In the genomic region with DNA sequence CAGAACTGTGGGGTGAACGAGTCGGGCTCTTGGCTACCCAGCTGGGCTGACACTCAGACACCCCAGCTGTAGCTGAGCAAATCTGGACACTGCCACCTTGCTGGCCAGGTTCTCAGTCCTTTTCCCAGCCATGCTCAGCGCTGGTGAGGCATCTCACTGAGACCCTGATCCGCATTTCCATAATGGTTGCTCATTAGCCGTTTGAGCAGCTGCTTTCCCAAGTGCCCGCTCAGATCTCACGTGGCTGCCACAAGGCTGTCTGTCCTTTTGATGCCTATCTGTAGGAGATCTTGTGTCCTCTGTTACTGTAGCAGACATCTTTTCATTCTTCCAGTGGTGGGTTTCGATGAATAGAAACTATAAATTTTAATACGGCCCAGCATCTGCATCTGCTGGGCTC, we compare ENCODE assay signal across 27 mouse cellular contexts.
A peak's percentile ranks its signal among the peaks of the same experiment; 100 is the strongest.
DNase-seq lines count a peak whose midpoint lies in the region; ATAC-seq and TF ChIP-seq lines count a peak whose summit lies in the region.
"Had no signal": no experiment of that assay in that cellular context is flagged by ENCODE, and none has a peak within 500 bp of the region (broad histone marks: within the 10 kb centered on the region; RNA-seq: fewer than 3 reads in every experiment).

No protein-coding gene starts in this region.

- ATAC-seq in forebrain, embryonic 12.5 days (ENCODE audit: low FRiP score) = peak; percentile 55; the same call in 1 of the 2 replicates
- no peak for ATAC-seq in forebrain, embryonic 15.5 days (replicated peaks)
- peak; percentile 35; the same call in 1 of the 2 replicates for ATAC-seq in hindbrain, embryonic 12.5 days (ENCODE audit: low FRiP score)
- ATAC-seq in hindbrain, postnatal 0 days = no peak
- no peak for ATAC-seq in neural tube, embryonic 13.5 days (ENCODE audit: low read depth)
- ATAC-seq in neural tube, embryonic 15.5 days (ENCODE audit: low FRiP score) = no peak
- ATAC-seq in stomach, postnatal 0 days (ENCODE audit: low FRiP score, low TSS enrichment) = no peak
- ATAC-seq in kidney, embryonic 14.5 days (ENCODE audit: low FRiP score, low TSS enrichment) = no peak
- ATAC-seq: intestine, postnatal 0 days had no signal

- H3K27me3 ChIP-seq in forebrain, embryonic 12.5 days = peaks cover 9% of the 10 kb centered on the region; the same call in 1 of the 2 replicates
- no peaks in the 10 kb centered on the region for H3K27me3 ChIP-seq in forebrain, embryonic 15.5 days
- no peaks in the 10 kb centered on the region for H3K27me3 ChIP-seq in hindbrain, embryonic 12.5 days
- no peaks in the 10 kb centered on the region for H3K27me3 ChIP-seq in hindbrain, postnatal 0 days (ENCODE audit: insufficient read depth, low read length)
- no peaks in the 10 kb centered on the region for H3K27me3 ChIP-seq in neural tube, embryonic 13.5 days
- H3K27me3 ChIP-seq in neural tube, embryonic 15.5 days (replicated peaks) = no peaks in the 10 kb centered on the region
- H3K27me3 ChIP-seq in stomach, postnatal 0 days (ENCODE audit: control insufficient read depth, insufficient read depth, low read length) = no peaks in the 10 kb centered on the region
- H3K27me3 ChIP-seq in kidney, embryonic 14.5 days (ENCODE audit: control insufficient read depth, insufficient read depth, low read length) = no peaks in the 10 kb centered on the region
- H3K27me3 ChIP-seq: embryonic facial prominence, embryonic 15.5 days; limb, embryonic 12.5 days had no signal

- no peaks in the 10 kb centered on the region for H3K9me3 ChIP-seq in forebrain, embryonic 12.5 days
- H3K9me3 ChIP-seq in forebrain, embryonic 15.5 days = no peaks in the 10 kb centered on the region
- H3K9me3 ChIP-seq in hindbrain, embryonic 12.5 days (replicated peaks) = no peaks in the 10 kb centered on the region
- H3K9me3 ChIP-seq in hindbrain, postnatal 0 days (ENCODE audit: low read length) = no peaks in the 10 kb centered on the region
- H3K9me3 ChIP-seq in neural tube, embryonic 13.5 days = no peaks in the 10 kb centered on the region
- H3K9me3 ChIP-seq in neural tube, embryonic 15.5 days (replicated peaks) = no peaks in the 10 kb centered on the region
- no peaks in the 10 kb centered on the region for H3K9me3 ChIP-seq in stomach, postnatal 0 days (ENCODE audit: control insufficient read depth, low read length)
- H3K9me3 ChIP-seq in kidney, embryonic 14.5 days (ENCODE audit: control insufficient read depth, low read length) = no peaks in the 10 kb centered on the region
- H3K9me3 ChIP-seq: embryonic facial prominence, embryonic 10.5 days; embryonic facial prominence, embryonic 15.5 days; limb, embryonic 12.5 days; liver, embryonic 15.5 days had no signal

- H3K36me3 ChIP-seq in forebrain, embryonic 12.5 days (replicated peaks) = no peaks in the 10 kb centered on the region
- no peaks in the 10 kb centered on the region for H3K36me3 ChIP-seq in forebrain, embryonic 15.5 days
- H3K36me3 ChIP-seq in hindbrain, embryonic 12.5 days = no peaks in the 10 kb centered on the region
- H3K36me3 ChIP-seq in hindbrain, postnatal 0 days (ENCODE audit: insufficient read depth, low read length) = no peaks in the 10 kb centered on the region
- no peaks in the 10 kb centered on the region for H3K36me3 ChIP-seq in neural tube, embryonic 13.5 days
- H3K36me3 ChIP-seq in neural tube, embryonic 15.5 days = no peaks in the 10 kb centered on the region
- no peaks in the 10 kb centered on the region for H3K36me3 ChIP-seq in stomach, postnatal 0 days (ENCODE audit: control insufficient read depth, insufficient read depth, low read length)
- no peaks in the 10 kb centered on the region for H3K36me3 ChIP-seq in kidney, embryonic 14.5 days (ENCODE audit: control insufficient read depth, insufficient read depth, low read length)
- H3K36me3 ChIP-seq: embryonic facial prominence, embryonic 10.5 days; embryonic facial prominence, embryonic 15.5 days; G1E; limb, embryonic 12.5 days; liver, embryonic 15.5 days had no signal

- no peak overlapping the region for H3K4me3 ChIP-seq in forebrain, embryonic 12.5 days (replicated peaks)
- no peak overlapping the region for H3K4me3 ChIP-seq in forebrain, embryonic 15.5 days
- no peak overlapping the region for H3K4me3 ChIP-seq in hindbrain, embryonic 12.5 days
- no peak overlapping the region for H3K4me3 ChIP-seq in hindbrain, postnatal 0 days (ENCODE audit: low read length)
- H3K4me3 ChIP-seq in neural tube, embryonic 13.5 days = no peak overlapping the region
- no peak overlapping the region for H3K4me3 ChIP-seq in neural tube, embryonic 15.5 days (replicated peaks)
- no peak overlapping the region for H3K4me3 ChIP-seq in stomach, postnatal 0 days (ENCODE audit: low read depth, low read length)
- H3K4me3 ChIP-seq in kidney, embryonic 14.5 days (ENCODE audit: low read length) = no peak overlapping the region
- H3K4me3 ChIP-seq: embryonic facial prominence, embryonic 10.5 days; embryonic facial prominence, embryonic 15.5 days; left cerebral cortex, adult 2 months; limb, embryonic 12.5 days; liver, embryonic 15.5 days had no signal

- H3K27ac ChIP-seq in forebrain, embryonic 12.5 days = peak overlapping the region; percentile 50; the same call in 1 of the 2 replicates
- no peak overlapping the region for H3K27ac ChIP-seq in forebrain, embryonic 15.5 days (replicated peaks)
- peak overlapping the region; percentile 24; the same call in 1 of the 2 replicates for H3K27ac ChIP-seq in hindbrain, embryonic 12.5 days
- H3K27ac ChIP-seq in hindbrain, postnatal 0 days = no peak overlapping the region
- H3K27ac ChIP-seq in neural tube, embryonic 13.5 days (replicated peaks) = no peak overlapping the region
- no peak overlapping the region for H3K27ac ChIP-seq in neural tube, embryonic 15.5 days (replicated peaks)
- H3K27ac ChIP-seq in stomach, postnatal 0 days (replicated peaks) = no peak overlapping the region
- H3K27ac ChIP-seq in kidney, embryonic 14.5 days (ENCODE audit: low read depth, low read length) = no peak overlapping the region
- H3K27ac ChIP-seq: embryonic facial prominence, embryonic 10.5 days; embryonic facial prominence, embryonic 15.5 days; limb, embryonic 12.5 days; liver, embryonic 15.5 days had no signal

- 49% methylated on average over 9 of the region's 9 CpGs for WGBS in forebrain, embryonic 12.5 days
- WGBS in forebrain, embryonic 15.5 days = 43% methylated on average over 9 of the region's 9 CpGs
- 57% methylated on average over 9 of the region's 9 CpGs for WGBS in hindbrain, embryonic 12.5 days
- 42% methylated on average over 9 of the region's 9 CpGs for WGBS in hindbrain, postnatal 0 days
- 44% methylated on average over 9 of the region's 9 CpGs for WGBS in neural tube, embryonic 13.5 days
- 41% methylated on average over 9 of the region's 9 CpGs for WGBS in neural tube, embryonic 15.5 days
- WGBS in stomach, postnatal 0 days = 81% methylated on average over 9 of the region's 9 CpGs
- 65% methylated on average over 9 of the region's 9 CpGs for WGBS in kidney, embryonic 14.5 days

- no peak overlapping the region for H3K9ac ChIP-seq in forebrain, embryonic 12.5 days
- no peak overlapping the region for H3K9ac ChIP-seq in forebrain, embryonic 15.5 days (replicated peaks)
- no peak overlapping the region for H3K9ac ChIP-seq in hindbrain, embryonic 12.5 days
- no peak overlapping the region for H3K9ac ChIP-seq in hindbrain, postnatal 0 days (replicated peaks; ENCODE audit: low read length)
- 0 out of 2 replicates have a peak overlapping the region, but pooled peaks have one; percentile 3 for H3K9ac ChIP-seq in neural tube, embryonic 13.5 days
- no peak overlapping the region for H3K9ac ChIP-seq in neural tube, embryonic 15.5 days (replicated peaks)
- no peak overlapping the region for H3K9ac ChIP-seq in stomach, postnatal 0 days (ENCODE audit: low read length)
- H3K9ac ChIP-seq in kidney, embryonic 14.5 days (ENCODE audit: low read depth, low read length) = no peak overlapping the region
- H3K9ac ChIP-seq: embryonic facial prominence, embryonic 15.5 days; limb, embryonic 12.5 days; liver, embryonic 15.5 days; lung, embryonic 14.5 days had no signal

- peaks cover 17% of the 10 kb centered on the region for H3K4me1 ChIP-seq in forebrain, embryonic 12.5 days
- peaks cover 4% of the 10 kb centered on the region; the same call in 1 of the 2 replicates for H3K4me1 ChIP-seq in forebrain, embryonic 15.5 days
- H3K4me1 ChIP-seq in hindbrain, embryonic 12.5 days = peaks cover 11% of the 10 kb centered on the region
- H3K4me1 ChIP-seq in hindbrain, postnatal 0 days (ENCODE audit: insufficient read depth, low read length) = no peaks in the 10 kb centered on the region
- H3K4me1 ChIP-seq in neural tube, embryonic 13.5 days (replicated peaks) = peaks cover 14% of the 10 kb centered on the region
- H3K4me1 ChIP-seq in neural tube, embryonic 15.5 days = peaks cover 5% of the 10 kb centered on the region
- H3K4me1 ChIP-seq in stomach, postnatal 0 days (replicated peaks; ENCODE audit: control insufficient read depth, insufficient read depth) = no peaks in the 10 kb centered on the region
- no peaks in the 10 kb centered on the region for H3K4me1 ChIP-seq in kidney, embryonic 14.5 days (ENCODE audit: control insufficient read depth, insufficient read depth, low read length)
- H3K4me1 ChIP-seq: liver, embryonic 15.5 days had no signal

- no peak for TF ChIP-seq CTCF in hindbrain, postnatal 0 days (IDR thresholded peaks at IDR 0.05; ENCODE audit: low read depth)
- no peak for TF ChIP-seq CTCF in stomach, postnatal 0 days (IDR thresholded peaks at IDR 0.05; ENCODE audit: low read depth)

- no peak for DNase-seq in hindbrain, postnatal 0 days (ENCODE audit: low spot score)
- no peak for DNase-seq in stomach, postnatal 0 days (ENCODE audit: low spot score)
- DNase-seq: adrenal gland, adult 8-10 months; cerebellum, adult 8-10 months; cerebellum, postnatal 25 days; gastrocnemius, postnatal 25 days; heart, adult 11 months; heart, postnatal 4 days; kidney, adult 9 months; kidney, postnatal 14 days; lung, embryonic 14.5 days; lung, postnatal 14 days; right cerebral cortex, postnatal 4 days had no signal

- no peak overlapping the region for H3K4me2 ChIP-seq in forebrain, embryonic 12.5 days
- H3K4me2 ChIP-seq in forebrain, embryonic 15.5 days (replicated peaks) = no peak overlapping the region
- no peak overlapping the region for H3K4me2 ChIP-seq in hindbrain, embryonic 12.5 days (replicated peaks)
- H3K4me2 ChIP-seq in hindbrain, postnatal 0 days (ENCODE audit: low read depth, low read length) = no peak overlapping the region
- H3K4me2 ChIP-seq in neural tube, embryonic 13.5 days = no peak overlapping the region
- H3K4me2 ChIP-seq in neural tube, embryonic 15.5 days = no peak overlapping the region
- H3K4me2 ChIP-seq in stomach, postnatal 0 days (replicated peaks; ENCODE audit: low read depth) = no peak overlapping the region
- no peak overlapping the region for H3K4me2 ChIP-seq in kidney, embryonic 14.5 days (replicated peaks; ENCODE audit: low read depth, low read length)
- H3K4me2 ChIP-seq: embryonic facial prominence, embryonic 15.5 days; heart, embryonic 11.5 days; limb, embryonic 12.5 days; liver, embryonic 15.5 days; lung, embryonic 14.5 days had no signal

- no peak for TF ChIP-seq EP300 in stomach, postnatal 0 days (optimal IDR thresholded peaks at IDR 0.05)

Comparison
In these comparisons a context has a peak if more than half of its experiments do, and no peak if none do; other contexts are left out.
1. ATAC-seq: peak in forebrain, embryonic 12.5 days (single experiment) and hindbrain, embryonic 12.5 days (single experiment); none in forebrain, embryonic 15.5 days (single experiment), hindbrain, postnatal 0 days (single experiment), neural tube, embryonic 13.5 days (single experiment), neural tube, embryonic 15.5 days (single experiment), stomach, postnatal 0 days (single experiment) and kidney, embryonic 14.5 days (single experiment).
2. H3K27ac ChIP-seq: peak in forebrain, embryonic 12.5 days (single experiment) and hindbrain, embryonic 12.5 days (single experiment); none in forebrain, embryonic 15.5 days (single experiment), hindbrain, postnatal 0 days (single experiment), neural tube, embryonic 13.5 days (single experiment), neural tube, embryonic 15.5 days (single experiment), stomach, postnatal 0 days (single experiment) and kidney, embryonic 14.5 days (single experiment).